Mouse (Mus musculus) left cerebral cortex, adult 2 months (tissue): Measurements from ENCODE around the gene Pck1. TPM values are rescaled to one million over a fixed set of nuclear protein-coding genes. Genes with fewer than 3 reads are reported as not detected.
"Not testable (repeated sequence)": the region's sequence is repeated elsewhere in the genome, so short reads cannot be mapped to it uniquely, and the experiment has no call there.

Source experiments
- DNase-seq, 2 experiments: peaks; one replicate each; pipeline ENCODE4 v3.0.0; 2021 to 2022; ENCODE audit warnings: low spot score in 2 of 2, mixed read lengths in 1 of 2; ENCODE audit errors: extremely low spot score in 1 of 2
- H3K27ac ChIP-seq: fragments of 200-600 bp; 2 replicates; pipeline ENCODE4 v1.8.1; 2022
- H3K4me3 ChIP-seq: fragments of 200-600 bp; 2 replicates; pipeline ENCODE4 v1.8.1; 2022
- CTCF ChIP-seq: fragments of 200-600 bp; IDR thresholded peaks from 2 replicates; pipeline ENCODE4 v1.8.1; 2022; ENCODE audit warnings: antibody characterized with exemption, mild to moderate bottlenecking, moderate library complexity
- intact Hi-C: fragments of 180-260 bp; cut with DNase I; formaldehyde crosslinking; loops from one replicate; pipeline ENCODE4 v1.15.1; 2025
- long read RNA-seq, 2 experiments: library from polyadenylated mRNA; stranded (forward); transcript quantifications; one replicate each; pipeline ENCODE4 v2.0.0; 2021; ENCODE audit warnings: borderline mapping rate in 2 of 2
- total RNA-seq, 2 experiments: library from RNA; stranded (reverse); gene quantifications; 2 replicates each; pipeline ENCODE4 v1.2.3; 2021

The Pck1 gene
- total RNA-seq, result under 1 TPM in 1 of 2 experiments, not detected in 1; 0.11 TPM
- long read RNA-seq, experiment 1, result 0 reads
- long read RNA-seq, experiment 2, result 0 reads

DNA sequence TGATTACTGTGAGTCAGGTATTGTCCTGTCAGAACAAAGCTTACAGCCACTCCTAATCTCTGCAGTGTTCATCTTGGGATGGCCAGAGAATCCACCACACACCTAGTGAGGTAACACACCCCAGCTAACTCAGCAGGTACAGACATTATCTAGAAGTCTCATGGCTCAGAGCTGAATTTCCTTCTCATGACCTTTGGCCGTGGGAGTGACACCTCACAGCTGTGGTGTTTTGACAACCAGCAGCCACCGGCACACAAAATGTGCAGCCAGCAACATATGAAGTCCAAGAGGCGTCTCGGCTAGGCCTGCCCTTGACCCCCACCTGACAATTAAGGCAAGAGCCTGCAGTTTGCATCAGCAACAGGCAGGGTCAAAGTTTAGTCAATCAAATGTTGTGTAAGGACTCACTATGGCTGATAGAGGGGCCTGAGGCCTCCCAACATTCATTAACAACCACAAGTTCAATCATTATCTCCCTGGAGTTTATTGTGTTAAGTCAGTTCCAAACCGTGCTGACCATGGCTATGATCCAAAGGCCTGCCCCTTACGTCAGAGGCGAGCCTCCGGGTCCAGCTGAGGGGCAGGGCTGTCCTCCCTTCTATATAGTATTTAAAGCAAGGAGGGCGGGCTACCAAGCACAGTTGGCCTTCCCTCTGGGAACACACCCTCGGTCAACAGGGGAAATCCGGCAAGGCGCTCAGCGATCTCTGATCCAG is at the start of gene Pck1:
Gene Pck1, plus strand, starts transcription at position 613 of the 716 bp plus-strand sequence.
- no peak for TF ChIP-seq CTCF
- intact Hi-C loops, result no loop called here
- H3K27ac ChIP-seq, result no peak within 1 kb of the TSS
- no peak for DNase-seq
- H3K4me3 ChIP-seq, result no peak within 1 kb of the TSS

DNA sequence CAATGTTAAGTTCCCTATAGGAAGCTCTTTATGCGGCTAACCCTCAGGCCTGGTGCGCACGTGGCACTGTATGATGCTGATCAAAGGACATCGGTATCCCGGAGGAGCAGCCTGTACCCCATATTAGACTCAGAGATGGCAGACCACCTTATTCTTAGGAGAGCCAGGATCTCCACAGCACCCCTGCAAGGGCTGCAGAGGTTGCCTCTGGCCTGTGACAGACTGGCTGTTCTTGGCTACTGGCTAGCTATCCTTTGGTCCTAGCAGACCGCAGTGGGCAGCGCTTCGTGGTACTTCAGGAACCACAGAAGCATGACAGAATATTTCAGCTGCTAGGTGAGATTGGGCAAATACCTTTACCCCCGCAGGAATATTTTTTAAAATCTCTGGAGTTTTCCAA is 46.4 kb upstream of the Pck1 start:
- Histone ChIP-seq H3K27ac (no peak overlapping the region), H3K4me3 (no peak overlapping the region)
- intact Hi-C loops, result no loop called here
- TF ChIP-seq CTCF, result no peak
- no peak for DNase-seq

DNA sequence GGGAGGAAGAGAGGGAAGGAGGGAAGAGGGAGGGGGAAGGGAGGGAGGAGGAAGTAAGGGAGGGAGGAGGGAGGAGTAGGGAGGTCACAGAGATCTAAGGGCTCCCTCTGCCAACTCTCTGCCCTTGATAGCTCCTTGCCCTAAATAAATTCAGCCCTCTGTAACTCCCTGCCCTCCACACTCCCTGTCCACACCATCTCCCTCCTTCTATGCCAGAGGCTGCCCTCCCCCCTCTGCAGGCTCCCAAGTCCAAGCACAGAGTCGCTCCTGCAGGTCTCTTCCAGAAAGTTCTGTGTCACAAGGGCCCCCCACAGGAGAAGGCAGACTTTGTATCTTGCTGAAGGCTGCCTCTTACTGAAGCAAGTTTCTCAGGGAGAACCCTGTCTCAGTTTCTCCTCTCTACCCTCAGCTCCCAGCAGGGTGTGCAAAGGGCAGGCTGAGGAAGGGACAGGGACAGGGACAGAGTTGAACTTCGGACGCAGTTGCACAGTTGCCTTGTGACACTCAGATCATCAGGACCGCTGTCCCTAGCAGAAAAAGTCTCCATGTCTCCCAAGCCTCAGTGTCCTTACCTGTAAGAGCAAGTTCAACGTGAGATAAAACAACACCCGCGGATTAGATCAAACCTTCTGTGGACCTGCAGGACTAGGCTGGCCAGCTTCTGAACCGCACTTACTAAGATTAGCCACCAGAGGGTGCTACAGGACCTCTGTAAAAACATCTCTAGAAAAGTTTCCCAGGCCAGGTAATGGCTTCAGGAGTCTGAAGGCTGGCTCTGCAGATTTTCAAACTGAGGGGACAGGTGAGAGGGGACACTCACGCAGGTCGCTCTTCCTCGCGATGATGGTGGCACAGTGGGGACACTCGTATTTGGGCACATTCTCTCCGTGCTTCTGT is 45.7 kb upstream of the Pck1 start:
- DNase-seq, result peak; percentile 64 to 71
- intact Hi-C loops, result loop anchor here (1.0 kb wide), 2 partner anchors 77 to 455 kb away; no protein-coding TSS in a partner anchor
- TF ChIP-seq CTCF, result peak; percentile 88
- Histone ChIP-seq H3K4me3 (no peak overlapping the region), H3K27ac (no peak overlapping the region)

DNA sequence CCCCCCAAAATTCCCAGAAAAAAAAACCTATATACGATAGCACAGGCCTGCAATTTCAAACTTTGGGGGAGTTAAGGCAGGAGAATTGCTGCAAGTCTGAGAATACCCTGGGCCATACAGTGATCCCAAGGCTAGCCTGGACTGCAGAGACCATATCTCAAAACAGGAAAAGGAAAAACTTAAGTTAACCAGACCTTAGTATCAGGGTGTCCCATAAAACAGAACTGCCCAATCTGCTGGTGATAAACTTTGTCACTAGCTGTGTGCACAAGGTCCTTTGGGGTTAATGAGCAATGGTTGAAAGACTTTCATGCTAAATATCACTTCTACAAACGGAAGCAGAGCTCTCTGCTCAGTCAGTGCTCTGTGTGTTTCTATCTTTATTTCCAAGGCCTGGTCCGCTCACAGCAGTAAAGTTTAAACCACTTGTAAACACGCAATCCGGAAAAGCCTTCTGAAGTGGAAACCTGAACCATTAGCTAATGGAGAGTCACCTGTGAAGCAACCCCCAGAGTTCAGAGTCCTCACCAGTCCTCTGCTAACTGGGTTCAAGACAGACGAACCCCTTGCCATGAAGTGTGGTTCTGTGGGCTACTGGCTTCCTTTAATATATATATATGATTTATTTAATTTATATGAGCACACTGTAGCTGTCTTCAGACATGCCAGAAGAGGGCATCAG is 44.2 kb upstream of the Pck1 start:
- intact Hi-C loops, result no loop called here
- no peak overlapping the region for H3K27ac ChIP-seq
- no peak for DNase-seq
- no peak; the same call in 1 of the 2 replicates for TF ChIP-seq CTCF
- H3K4me3 ChIP-seq, result no peak overlapping the region

DNA sequence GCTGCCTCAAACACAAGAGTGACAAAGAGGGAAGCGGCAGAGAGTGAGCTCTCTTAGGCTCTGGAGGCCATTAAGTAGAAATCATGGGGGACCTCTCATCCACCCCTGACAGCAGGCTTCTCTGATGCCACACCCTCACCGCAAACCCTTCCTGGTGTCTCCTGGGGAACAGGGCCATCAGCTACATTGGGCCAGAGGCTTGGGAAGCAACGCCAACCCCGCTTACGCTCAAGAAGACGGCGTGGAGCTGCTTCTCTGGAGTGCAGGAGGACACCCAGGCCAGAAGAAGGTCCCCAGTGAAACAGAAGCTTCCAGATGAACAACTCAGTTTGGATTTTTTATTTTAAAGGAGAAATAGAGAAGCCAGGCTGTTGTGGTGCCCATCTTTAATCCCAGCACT is 43.3 kb upstream of the Pck1 start:
- TF ChIP-seq CTCF, result no peak
- intact Hi-C loops, result no loop called here
- Histone ChIP-seq H3K4me3 (no peak overlapping the region), H3K27ac (no peak overlapping the region)
- DNase-seq, result no peak

DNA sequence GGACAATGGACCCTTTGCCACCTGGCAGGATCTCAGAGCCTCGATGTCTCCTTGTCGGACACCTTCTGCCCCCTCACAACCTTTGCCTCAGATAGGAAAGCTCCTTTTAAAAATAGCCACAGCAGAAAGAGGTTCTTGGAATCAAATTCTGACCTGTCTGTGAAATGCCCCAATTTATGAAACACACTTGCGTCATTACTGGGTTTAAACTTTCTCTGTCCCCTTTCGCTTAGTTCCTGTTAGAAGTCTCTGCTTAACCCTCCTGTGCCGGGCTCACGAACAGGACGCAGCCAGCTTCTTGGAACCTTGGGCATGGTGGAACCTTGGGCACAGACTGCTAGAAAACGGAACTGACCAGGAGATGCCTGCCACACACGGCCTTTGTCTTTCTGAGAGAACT is 42.3 kb upstream of the Pck1 start:
- no peak for DNase-seq
- intact Hi-C loops, result no loop called here
- H3K4me3 ChIP-seq, result no peak overlapping the region
- H3K27ac ChIP-seq, result no peak overlapping the region
- TF ChIP-seq CTCF, result no peak

DNA sequence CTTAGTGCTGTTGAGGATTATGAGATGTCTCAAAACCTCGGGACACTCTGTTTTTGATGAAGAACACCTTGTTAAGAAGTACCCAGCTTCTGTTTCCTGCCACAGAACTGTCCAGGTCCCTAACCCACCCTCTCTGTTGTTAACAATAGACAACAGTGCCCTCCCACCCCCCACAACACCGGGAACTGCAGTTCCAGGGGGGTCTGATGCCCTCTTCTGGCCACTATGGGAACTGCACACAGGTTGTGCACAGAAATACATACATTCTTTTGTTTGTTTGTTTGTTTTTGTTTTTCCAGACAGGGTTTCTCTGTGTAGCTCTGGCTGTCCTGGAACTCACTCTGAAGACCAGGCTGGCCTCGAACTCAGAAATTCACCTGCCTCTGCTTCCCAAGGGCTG is 39.1 kb upstream of the Pck1 start:
- H3K4me3 ChIP-seq, intact Hi-C loops, DNase-seq, H3K27ac ChIP-seq: not testable (repeated sequence)
- peak; percentile 21 for TF ChIP-seq CTCF

DNA sequence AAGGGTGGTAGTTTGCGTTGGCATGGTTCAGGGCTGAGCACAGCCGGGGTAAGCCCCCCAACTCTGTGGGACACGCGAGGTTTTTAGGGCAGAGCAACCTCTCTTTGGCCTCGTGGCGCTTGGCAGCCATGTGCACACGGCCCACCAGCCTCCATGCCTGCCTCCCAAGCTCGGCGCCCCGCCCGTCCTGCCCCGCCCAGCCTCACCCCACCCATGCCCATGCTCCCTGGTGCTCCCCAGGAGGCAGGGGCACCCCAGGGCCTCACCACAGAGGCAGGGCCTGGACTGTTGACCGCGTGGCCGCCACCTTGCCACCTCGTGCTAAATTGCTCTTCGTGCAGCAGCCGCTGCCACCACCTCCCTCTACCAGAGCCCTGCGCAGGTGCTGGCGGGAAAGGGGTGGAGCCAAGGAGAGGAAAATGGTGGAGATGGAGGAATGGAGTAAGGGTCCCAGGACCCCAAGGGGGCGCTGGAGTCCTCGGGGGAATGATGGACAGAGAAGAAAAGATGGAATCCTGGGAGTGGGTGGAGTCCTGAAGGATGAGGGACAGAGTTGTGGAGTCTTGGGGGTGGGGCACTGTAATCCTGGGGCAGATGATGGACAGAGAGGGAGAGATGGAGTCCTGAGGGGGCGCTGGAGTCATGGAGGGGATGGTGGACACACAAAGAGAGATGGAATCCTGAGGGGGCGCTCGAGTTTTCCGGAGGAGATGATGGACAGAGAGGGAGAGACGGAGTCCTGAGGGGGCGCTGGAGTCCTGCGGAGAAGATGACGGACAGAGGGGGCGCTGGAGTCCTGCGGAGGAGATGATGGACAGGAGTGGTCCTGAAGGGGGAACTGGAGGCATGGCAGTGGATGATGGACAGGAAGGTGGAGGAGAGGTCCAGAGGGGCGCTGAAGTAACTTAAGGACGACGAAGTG is 33.6 kb upstream of the Pck1 start, which contains the start of gene Ctcfl:
Gene Ctcfl, minus strand, starts transcription at position 503 of the 922 bp plus-strand sequence.
- intact Hi-C loops, result no loop called here
- no peak within 1 kb of the TSS for H3K27ac ChIP-seq
- no peak for TF ChIP-seq CTCF
- H3K4me3 ChIP-seq, result no peak within 1 kb of the TSS
- DNase-seq, result no peak

DNA sequence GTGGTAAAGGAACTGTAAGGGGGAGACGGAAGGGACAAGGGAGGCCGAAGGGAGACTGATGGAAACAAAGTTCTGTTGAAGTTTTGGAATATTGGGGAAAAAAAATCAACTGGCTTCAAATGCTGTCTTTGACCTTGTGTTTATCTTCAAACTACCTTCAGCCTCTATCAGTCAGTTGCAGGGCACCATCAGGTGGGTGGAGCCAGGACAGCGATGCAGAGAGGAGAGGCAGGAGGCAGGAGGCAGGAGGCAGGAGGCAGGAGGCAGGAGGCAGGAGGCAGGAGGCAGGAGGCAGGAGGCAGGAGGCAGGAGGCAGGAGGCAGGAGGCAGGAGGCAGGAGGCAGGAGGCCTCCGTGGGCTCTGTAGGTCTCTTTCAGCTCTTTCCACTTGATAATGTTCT is 32.7 kb upstream of the Pck1 start:
- H3K4me3 ChIP-seq, DNase-seq, intact Hi-C loops, H3K27ac ChIP-seq: not testable (repeated sequence)

DNA sequence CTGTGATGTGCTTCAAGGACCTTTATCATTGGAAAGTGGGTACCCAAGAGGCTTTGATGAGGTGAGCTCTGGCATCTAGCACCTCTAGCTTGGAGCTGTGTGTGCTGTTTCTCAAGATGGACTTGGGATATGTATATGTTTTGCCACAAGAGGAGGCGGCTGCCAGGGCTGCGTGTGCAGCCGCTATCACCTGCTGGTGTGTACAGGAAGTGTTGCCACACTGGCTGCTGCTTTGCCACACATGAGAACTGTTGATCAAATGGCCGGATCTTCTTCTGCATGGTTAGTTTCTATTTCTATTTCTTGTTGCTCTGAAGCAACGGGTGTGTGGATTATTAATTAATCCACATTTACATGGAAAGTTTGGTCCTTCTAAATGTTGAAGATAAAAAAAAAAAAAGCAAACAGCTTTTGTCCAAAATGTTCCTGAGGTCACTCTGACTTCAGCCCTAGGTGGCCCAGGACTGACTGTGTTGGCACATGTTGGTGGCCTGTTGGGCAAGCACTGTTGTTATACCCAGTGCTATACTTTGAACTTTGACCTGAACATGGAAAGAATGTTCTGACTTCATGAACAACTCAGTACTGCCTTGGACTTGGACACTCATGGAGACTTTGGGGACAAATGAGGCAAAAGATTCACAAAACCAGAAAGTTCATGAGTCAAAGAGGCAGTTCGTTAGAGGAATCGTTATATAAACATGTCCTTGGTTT is 28.7 kb upstream of the Pck1 start:
- no peak overlapping the region for H3K27ac ChIP-seq
- no peak for DNase-seq
- no peak overlapping the region for H3K4me3 ChIP-seq
- TF ChIP-seq CTCF, result no peak
- intact Hi-C loops, result no loop called here

DNA sequence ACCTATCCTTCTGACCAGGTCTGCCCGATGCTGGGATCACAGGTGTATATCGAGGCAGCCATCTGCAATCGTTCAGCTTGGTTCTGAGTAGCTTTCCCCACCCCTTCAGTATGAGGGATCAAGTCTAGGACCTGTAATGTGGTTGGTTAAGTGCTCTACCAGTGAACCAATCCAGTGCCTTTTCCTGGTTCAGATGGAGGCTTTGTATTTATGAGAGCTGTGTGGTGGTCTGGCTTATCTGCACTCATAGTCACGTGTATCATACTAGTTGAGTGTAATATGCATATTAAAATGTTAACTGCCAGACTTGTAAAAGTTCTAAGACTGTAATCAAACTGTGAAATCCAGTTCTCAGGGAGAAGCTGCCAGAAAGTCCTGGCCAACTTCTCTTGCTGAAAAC is 26.5 kb upstream of the Pck1 start:
- Histone ChIP-seq H3K4me3 (no peak overlapping the region), H3K27ac (no peak overlapping the region)
- TF ChIP-seq CTCF, result no peak
- DNase-seq, result no peak
- intact Hi-C loops, result no loop called here
